Mouse (Mus musculus) liver, embryonic 14.5 days (tissue): Measurements from ENCODE around the gene Dynlrb2. TPM values are rescaled to one million over a fixed set of nuclear protein-coding genes. Genes with fewer than 3 reads are reported as not detected.

Experiments
- ATAC-seq: fragments of 200-750 bp; cut with Nextera tagmentation; 2 replicates; pipeline ENCODE4 v1.8.0; 2017; ENCODE audit warnings: moderate number of reproducible peaks, mild to moderate bottlenecking, moderate library complexity; ENCODE audit not compliant: insufficient read depth
- DNase-seq, 3 experiments: peaks; one replicate each; pipeline ENCODE4 v3.0.0-alpha.2; 2012 to 2013; ENCODE audit warnings: low read depth in 3 of 3, low spot score in 3 of 3
- H3K27ac ChIP-seq: fragments of 300-500 bp; sonication (generic); 2 replicates; pipeline ENCODE4 v1.5.1; 2014; ENCODE audit warnings: moderate library complexity, mild to moderate bottlenecking, control low read depth, inconsistent platforms
- H3K27me3 ChIP-seq: fragments of 300-500 bp; sonication (generic); 2 replicates; pipeline ENCODE4 v1.6.1; 2014; ENCODE audit warnings: mild to moderate bottlenecking, low read length, moderate library complexity; ENCODE audit not compliant: control insufficient read depth, insufficient read depth
- H3K36me3 ChIP-seq: fragments of 300-500 bp; sonication (generic); replicated peaks from 2 replicates; pipeline ENCODE4 v1.6.1; 2014; ENCODE audit warnings: low read depth; ENCODE audit not compliant: control insufficient read depth, insufficient read depth
- H3K4me1 ChIP-seq, 2 experiments: fragments of 200-500 bp in 1 of 2; fragments of 300-500 bp in 1 of 2; sonication (generic) in 1 of 2; replicated peaks; 2 replicates each; pipeline ENCODE4 v1.6.1; 2012 to 2014; ENCODE audit warnings: antibody characterized with exemption in 1 of 2, inconsistent platforms in 1 of 2, low read length in 1 of 2; ENCODE audit not compliant: control insufficient read depth in 2 of 2, insufficient read depth in 2 of 2
- H3K4me2 ChIP-seq: fragments of 300-500 bp; sonication (generic); 2 replicates; pipeline ENCODE4 v1.6.1; 2014; ENCODE audit warnings: low read depth, mild to moderate bottlenecking, control low read depth, moderate library complexity
- H3K4me3 ChIP-seq, 2 experiments: fragments of 200-500 bp in 1 of 2; fragments of 300-500 bp in 1 of 2; sonication (generic) in 1 of 2; 2 replicates each; pipeline ENCODE4 v1.5.1; 2012 to 2014; ENCODE audit warnings: low read depth in 2 of 2, low read length in 2 of 2, mild to moderate bottlenecking in 2 of 2, control low read depth in 1 of 2, inconsistent platforms in 1 of 2, moderate library complexity in 1 of 2; ENCODE audit not compliant: insufficient read depth in 1 of 2
- H3K9ac ChIP-seq: fragments of 300-500 bp; sonication (generic); replicated peaks from 2 replicates; pipeline ENCODE4 v1.6.1; 2014; ENCODE audit warnings: mild to moderate bottlenecking, control low read depth, moderate library complexity
- H3K9me3 ChIP-seq: fragments of 300-500 bp; sonication (generic); 2 replicates; pipeline ENCODE4 v1.6.1; 2016; ENCODE audit warnings: low read length, mixed read lengths; ENCODE audit not compliant: control insufficient read depth
- CTCF ChIP-seq: IDR thresholded peaks from 2 replicates; pipeline ENCODE4 v1.5.1; 2016; ENCODE audit warnings: antibody characterized with exemption, low read depth, control low read depth
- EP300 ChIP-seq: IDR thresholded peaks from 2 replicates; pipeline ENCODE4 v1.6.1; 2016; ENCODE audit warnings: antibody characterized with exemption, low read depth
- WGBS: fragments of 180-500 bp; shearing (Covaris S2); extraction: QIAGEN DNeasy Blood & Tissue Kit; methylation state at CpG from one replicate; pipeline ENCODE4 v1.1.7; 2014; ENCODE audit not compliant: insufficient replicate concordance; 5-methylcytosine and 5-hydroxymethylcytosine counted together
- polyA plus RNA-seq, 2 experiments: library from polyadenylated mRNA; depleted of rRNA in 1 of 2; stranded (reverse) in 1 of 2; unstranded in 1 of 2; fragments of >200 nt; fragmentation: Nextera tagmentation in 1 of 2; extraction: Ambion mirVana in 1 of 2; gene quantifications; 2 replicates each; pipeline versions ENCODE4 v1.2.1 to v1.2.3; 2012 to 2014

Dynlrb2 gene
- polyA plus RNA-seq (2012; rRNA removed) (not detected in 2 replicates), polyA plus RNA-seq (2014; fragmentation: Nextera tagmentation; extraction: Ambion mirVana) (not detected in 2 replicates)

DNA sequence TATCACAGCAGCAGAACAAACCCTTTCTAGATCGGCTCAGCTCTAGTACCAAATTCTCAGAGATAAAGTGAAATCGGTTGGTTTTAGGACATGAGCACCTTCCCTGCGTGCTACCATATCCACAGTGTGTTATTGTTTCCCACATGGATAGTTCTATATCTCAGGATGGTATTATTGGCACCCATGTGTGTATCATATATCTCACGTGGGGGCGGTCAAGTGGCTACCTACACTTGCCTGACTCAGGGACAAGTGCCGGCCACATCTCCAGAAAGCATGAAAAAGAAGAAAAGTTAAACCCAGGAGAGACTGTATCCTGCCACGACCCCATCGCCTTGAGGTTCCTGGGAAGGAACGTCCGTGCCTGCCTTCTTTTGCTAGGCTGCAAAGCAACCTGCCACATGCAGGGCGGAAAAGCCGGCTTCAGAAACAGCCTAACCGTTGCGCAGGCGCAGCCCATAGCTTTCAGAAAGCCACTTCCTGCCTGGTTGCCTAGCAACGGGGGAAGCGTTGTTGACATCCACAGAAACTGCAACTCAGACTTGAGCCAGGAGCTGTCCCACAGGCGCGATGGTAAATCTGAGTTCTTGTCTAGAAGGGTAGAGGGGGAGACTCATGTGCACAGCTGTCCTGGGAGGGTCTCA, at the start of gene Dynlrb2:
Gene Dynlrb2, plus strand, starts transcription at position 498 of the 644 bp plus-strand sequence.
- no peak within 1 kb of the TSS for H3K9ac ChIP-seq
- H3K9me3 ChIP-seq, result no peaks in the 10 kb centered on the region
- ATAC-seq (peak; percentile 39; the same call in 1 of the 2 replicates), DNase-seq (peak; percentile 45 to 52 (median 46))
- TF ChIP-seq CTCF (no peak), EP300 (no peak)
- peak within 1 kb of the TSS in 1 of 2 experiments; percentile 39; a peak in 1 of 4 replicates for H3K4me3 ChIP-seq
- H3K36me3 ChIP-seq, result no peaks in the 10 kb centered on the region
- peaks cover 0 to 3% of the 10 kb centered on the region in 2 experiments; a peak in 1 of 4 replicates for H3K4me1 ChIP-seq
- peak within 1 kb of the TSS; percentile 42 for H3K4me2 ChIP-seq
- no peaks in the 10 kb centered on the region for H3K27me3 ChIP-seq
- WGBS, result 4% methylated on average over 19 of the region's 19 CpGs
- no peak within 1 kb of the TSS for H3K27ac ChIP-seq

DNA sequence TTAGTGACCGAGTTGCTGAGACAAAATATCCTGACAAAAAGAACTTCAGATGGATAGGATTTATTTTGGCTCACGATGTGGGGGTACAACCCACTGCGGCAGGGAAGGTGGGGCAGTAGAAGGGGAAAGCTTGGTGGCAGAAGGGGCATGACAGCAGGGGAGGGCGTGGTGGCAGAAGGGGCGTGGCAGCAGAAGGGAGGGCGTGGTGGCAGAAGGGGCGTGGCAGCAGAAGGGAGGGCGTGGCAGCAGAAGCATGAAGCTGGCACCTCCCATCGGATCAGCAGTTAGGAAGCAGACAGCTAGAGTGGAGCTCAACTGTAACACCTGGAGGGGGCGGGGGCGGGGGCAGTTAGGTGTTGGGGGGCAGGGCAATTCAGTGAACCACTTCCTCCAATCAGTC, 46.2 kb upstream of the Dynlrb2 start:
- whole genome bisulfite sequencing, result 59% methylated on average over 9 of the region's 11 CpGs

DNA sequence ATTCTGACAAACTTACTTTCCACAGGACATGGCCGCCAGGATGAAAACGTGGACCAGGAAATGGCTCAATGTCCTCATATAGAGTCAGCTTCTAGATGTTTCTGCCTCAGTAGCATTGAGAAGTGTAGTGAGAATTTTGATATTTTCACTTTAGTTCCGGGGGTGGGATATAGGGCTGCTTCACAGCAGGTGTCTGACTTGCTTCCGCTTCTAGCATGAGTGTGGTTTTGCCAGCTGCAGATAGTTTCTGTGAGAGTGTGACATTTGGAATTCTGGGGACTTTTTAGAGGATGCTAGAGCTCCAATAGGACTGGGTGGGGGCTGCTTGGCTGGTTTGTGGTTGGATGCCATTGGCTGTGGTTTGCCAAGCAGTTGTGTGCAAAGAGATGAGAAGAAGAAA, 43.3 kb upstream of the Dynlrb2 start:
- Histone ChIP-seq H3K36me3 (no peaks in the 10 kb centered on the region), H3K27me3 (no peaks in the 10 kb centered on the region), H3K27ac (no peak overlapping the region), H3K9me3 (no peaks in the 10 kb centered on the region), H3K4me1 (no peaks in the 10 kb centered on the region), H3K4me2 (no peak overlapping the region), H3K4me3 (no peak overlapping the region), H3K9ac (no peak overlapping the region)
- DNase-seq, result no peak
- no peak for ATAC-seq
- 55% methylated on average over 4 of the region's 4 CpGs for WGBS
- TF ChIP-seq EP300 (no peak), CTCF (no peak)

More for the DNA sequence above, 46.2 kb upstream of the Dynlrb2 start:
- no peak for ATAC-seq
- H3K9me3 ChIP-seq, result no peaks in the 10 kb centered on the region
- no peak for DNase-seq
- no peak overlapping the region for H3K4me2 ChIP-seq
- no peaks in the 10 kb centered on the region for H3K27me3 ChIP-seq
- no peaks in the 10 kb centered on the region for H3K4me1 ChIP-seq
- H3K36me3 ChIP-seq, result no peaks in the 10 kb centered on the region
- TF ChIP-seq EP300 (no peak), CTCF (no peak)
- H3K4me3 ChIP-seq, result no peak overlapping the region
- no peak overlapping the region for H3K9ac ChIP-seq
- H3K27ac ChIP-seq, result no peak overlapping the region

- 66% methylated on average over 7 of the region's 7 CpGs for WGBS
- TF ChIP-seq CTCF (no peak), EP300 (no peak)
- Histone ChIP-seq H3K27me3 (no peaks in the 10 kb centered on the region), H3K9ac (no peak overlapping the region), H3K27ac (no peak overlapping the region), H3K4me2 (no peak overlapping the region), H3K9me3 (no peaks in the 10 kb centered on the region), H3K36me3 (no peaks in the 10 kb centered on the region), H3K4me3 (no peak overlapping the region), H3K4me1 (no peaks in the 10 kb centered on the region)
- ATAC-seq (no peak), DNase-seq (no peak)
Measured at GRCm38 (mm10) chr8:116466586-116466985, 38.2 kb upstream of the Dynlrb2 start.

DNA sequence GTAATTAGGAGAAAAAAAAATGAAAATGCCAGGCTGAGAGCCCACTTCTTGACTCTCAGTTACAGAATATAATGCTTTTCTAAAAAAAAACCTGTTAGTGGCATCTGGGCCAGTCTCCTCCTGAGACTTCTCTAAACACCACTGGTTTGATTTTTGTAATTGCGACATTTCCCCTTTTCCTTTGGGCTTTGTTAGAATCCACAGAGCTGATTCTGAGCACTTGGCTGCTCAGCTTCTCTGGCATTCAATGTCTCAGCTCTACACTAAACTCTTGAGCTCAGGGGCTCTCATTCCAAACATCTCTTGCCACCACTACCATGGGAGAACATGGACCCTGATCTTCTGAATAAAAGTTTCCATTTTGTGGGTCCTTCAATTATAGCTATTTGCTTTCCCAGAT, 37.7 kb upstream of the Dynlrb2 start:
- H3K4me2 ChIP-seq, result no peak overlapping the region
- H3K27ac ChIP-seq, result no peak overlapping the region
- no peaks in the 10 kb centered on the region for H3K36me3 ChIP-seq
- no peak for DNase-seq
- no peaks in the 10 kb centered on the region for H3K9me3 ChIP-seq
- H3K4me1 ChIP-seq, result no peaks in the 10 kb centered on the region
- H3K4me3 ChIP-seq, result no peak overlapping the region
- no peaks in the 10 kb centered on the region for H3K27me3 ChIP-seq
- TF ChIP-seq CTCF (no peak), EP300 (no peak)
- H3K9ac ChIP-seq, result no peak overlapping the region
- WGBS, result 54% methylated on average over 1 of the region's 1 CpGs
- no peak for ATAC-seq
